Mouse (Mus musculus) kidney, adult 2 months (tissue): ENCODE results near the gene Lrig3. TPM values are rescaled to one million over a fixed set of nuclear protein-coding genes. Genes with fewer than 3 reads are reported as not detected.

Source experiments
- DNase-seq: peaks from one replicate; pipeline ENCODE4 v3.0.0; 2021
- H3K27ac ChIP-seq: fragments of 200-500 bp; 2 replicates; pipeline ENCODE4 v1.5.1; 2012; ENCODE audit warnings: low read depth, low read length, control low read depth, inconsistent platforms; ENCODE audit not compliant: insufficient read depth
- H3K27me3 ChIP-seq: fragments of 200-500 bp; replicated peaks from 2 replicates; pipeline ENCODE4 v1.6.1; 2012; ENCODE audit warnings: mild to moderate bottlenecking, moderate library complexity, low read length, inconsistent platforms; ENCODE audit not compliant: control insufficient read depth, insufficient read depth
- H3K36me3 ChIP-seq: fragments of 200-500 bp; 2 replicates; pipeline ENCODE4 v1.6.1; 2012; ENCODE audit warnings: mild to moderate bottlenecking, moderate library complexity, low read length, inconsistent platforms; ENCODE audit not compliant: control insufficient read depth, insufficient read depth
- H3K4me1 ChIP-seq: fragments of 200-500 bp; 2 replicates; pipeline ENCODE4 v1.6.1; 2011; ENCODE audit warnings: low read length; ENCODE audit not compliant: control insufficient read depth, insufficient read depth
- H3K4me3 ChIP-seq: fragments of 200-500 bp; 2 replicates; pipeline ENCODE4 v1.5.1; 2011; ENCODE audit warnings: mild to moderate bottlenecking, low read depth, low read length, control low read depth; ENCODE audit not compliant: insufficient read depth
- CTCF ChIP-seq: fragments of 200-500 bp; conservative IDR thresholded peaks from 2 replicates; pipeline ENCODE4 v1.5.1; 2011; ENCODE audit warnings: low read depth, mild to moderate bottlenecking, control low read depth, low read length, moderate library complexity, mixed read lengths; ENCODE audit not compliant: insufficient read depth, insufficient read length
- POLR2A ChIP-seq: fragments of 200-500 bp; IDR thresholded peaks from one replicate; pipeline ENCODE4 v1.6.1; 2011; ENCODE audit warnings: low read depth, low read length, control low read depth
- WGBS: fragments of 180-500 bp; shearing (Covaris S2); methylation state at CpG from one replicate; pipeline ENCODE4 v1.1.7; 2018; 5-methylcytosine and 5-hydroxymethylcytosine counted together
- polyA plus RNA-seq: library from polyadenylated mRNA; depleted of rRNA; stranded (reverse); fragments of >200 nt; gene quantifications from 2 replicates; pipeline ENCODE4 v1.2.3, GENCODE M21; 2012

The Lrig3 gene
- polyA plus RNA-seq, 1 experiment = 7.1 TPM

GRCm38 (mm10) chr10:125990394-125990793 is 24.4 kb downstream of the Lrig3 start:
- peaks cover 12% of the 10 kb centered on the region; the same call in 1 of the 2 replicates for H3K4me1 ChIP-seq
- H3K27ac ChIP-seq = no peak overlapping the region
- 36% methylated on average over 5 of the region's 5 CpGs for WGBS
- H3K36me3 ChIP-seq = no peaks in the 10 kb centered on the region
- no peak overlapping the region for H3K4me3 ChIP-seq
- TF ChIP-seq POLR2A (no peak), CTCF (no peak)
- H3K27me3 ChIP-seq = no peaks in the 10 kb centered on the region
- no peak for DNase-seq

- TF ChIP-seq POLR2A = no peak
- TF ChIP-seq CTCF = no peak
- peaks cover 8% of the 10 kb centered on the region; the same call in 1 of the 2 replicates for H3K4me1 ChIP-seq
- H3K27me3 ChIP-seq = no peaks in the 10 kb centered on the region
- 86% methylated on average over 7 of the region's 7 CpGs for WGBS
- DNase-seq = no peak
- no peak overlapping the region for H3K4me3 ChIP-seq
- no peaks in the 10 kb centered on the region for H3K36me3 ChIP-seq
- H3K27ac ChIP-seq = no peak overlapping the region
Measured at GRCm38 (mm10) chr10:125991819-125992218, 25.9 kb downstream of the Lrig3 start.

- peak; percentile 67 for DNase-seq
- Histone ChIP-seq H3K36me3 (no peaks in the 10 kb centered on the region; the same call in 1 of the 2 replicates), H3K4me3 (no peak overlapping the region), H3K27me3 (no peaks in the 10 kb centered on the region), H3K27ac (no peak overlapping the region), H3K4me1 (peaks cover 3% of the 10 kb centered on the region; the same call in 1 of the 2 replicates)
- TF ChIP-seq CTCF (peak; percentile 49), POLR2A (no peak)
- 79% methylated on average over 1 of the region's 1 CpGs for WGBS
Measured at GRCm38 (mm10) chr10:125994855-125995254, 28.9 kb downstream of the Lrig3 start.

GRCm38 (mm10) chr10:125995701-125996100 is 29.7 kb downstream of the Lrig3 start:
- 88% methylated on average over 6 of the region's 6 CpGs for WGBS
- Histone ChIP-seq H3K4me3 (no peak overlapping the region), H3K4me1 (peaks cover 2% of the 10 kb centered on the region; the same call in 1 of the 2 replicates), H3K27ac (no peak overlapping the region), H3K36me3 (no peaks in the 10 kb centered on the region; the same call in none of the 2 replicates), H3K27me3 (no peaks in the 10 kb centered on the region)
- TF ChIP-seq CTCF (no peak), POLR2A (no peak)
- DNase-seq = no peak

- Histone ChIP-seq H3K27ac (no peak overlapping the region), H3K36me3 (no peaks in the 10 kb centered on the region; the same call in none of the 2 replicates)
- 42% methylated on average over 9 of the region's 9 CpGs for WGBS
Measured at GRCm38 (mm10) chr10:125996989-125997388, 31.0 kb downstream of the Lrig3 start.

GRCm38 (mm10) chr10:125999561-125999960 is 33.6 kb downstream of the Lrig3 start:
- Histone ChIP-seq H3K36me3 (no peaks in the 10 kb centered on the region; the same call in none of the 2 replicates), H3K27ac (no peak overlapping the region), H3K27me3 (no peaks in the 10 kb centered on the region), H3K4me3 (no peak overlapping the region), H3K4me1 (peaks cover 6% of the 10 kb centered on the region; the same call in 1 of the 2 replicates)
- no peak for DNase-seq
- TF ChIP-seq POLR2A (no peak), CTCF (no peak)
- 87% methylated on average over 6 of the region's 6 CpGs for WGBS

More at GRCm38 (mm10) chr10:125996989-125997388, 31.0 kb downstream of the Lrig3 start:
- peak; percentile 65 for DNase-seq
- Histone ChIP-seq H3K27me3 (no peaks in the 10 kb centered on the region), H3K4me3 (no peak overlapping the region), H3K4me1 (no peaks in the 10 kb centered on the region; the same call in 1 of the 2 replicates)
- TF ChIP-seq POLR2A (no peak), CTCF (no peak)

- TF ChIP-seq POLR2A = no peak
- no peak for TF ChIP-seq CTCF
- peak; percentile 40 for DNase-seq
- H3K27me3 ChIP-seq = no peaks in the 10 kb centered on the region
- peaks cover 6% of the 10 kb centered on the region; the same call in 1 of the 2 replicates for H3K4me1 ChIP-seq
- no peaks in the 10 kb centered on the region; the same call in none of the 2 replicates for H3K36me3 ChIP-seq
- H3K27ac ChIP-seq = no peak overlapping the region
- WGBS = 64% methylated on average over 8 of the region's 8 CpGs
- no peak overlapping the region for H3K4me3 ChIP-seq
Measured at GRCm38 (mm10) chr10:126000861-126001390, 35.0 kb downstream of the Lrig3 start.
